Mouse (Mus musculus) embryo, embryonic 9.5 days (tissue): Measurements from ENCODE around the gene Hist1h2bg.
A peak's percentile ranks its signal among the peaks of the same experiment; 100 is the strongest.

ENCODE experiments used
- DNase-seq: peaks from one replicate; pipeline ENCODE4 v3.0.0-alpha.2; 2017; ENCODE audit errors: extremely low spot score

The Hist1h2bg gene

GRCm38 (mm10) chr13:23620733-23621531, 49.7 kb downstream of the Hist1h2bg start, which contains the start of gene Hist1h2be:
Hist1h2be (minus strand) TSS chr13:23621124.
- peak; percentile 91 for DNase-seq
